In genomic region chr11:22911831-22912230, GRCm38 (mm10) we compare ENCODE assay signal across 25 mouse cellular contexts. TPM values are rescaled to one million over a fixed set of nuclear protein-coding genes. Genes with fewer than 3 reads are reported as not detected.
DNase-seq lines count a peak whose midpoint lies in the region; ATAC-seq and TF ChIP-seq lines count a peak whose summit lies in the region.
"Had no signal": no experiment of that assay in that cellular context is flagged by ENCODE, and none has a peak within 500 bp of the region (broad histone marks: within the 10 kb centered on the region; RNA-seq: fewer than 3 reads in every experiment).

No protein-coding gene starts in this region.

- no peak overlapping the region for H3K9ac ChIP-seq in heart, adult 2 months (ENCODE audit: low read depth, low read length)
- H3K9ac ChIP-seq in heart, embryonic 12.5 days: no peak overlapping the region
- H3K9ac ChIP-seq in heart, embryonic 15.5 days: no peak overlapping the region
- no peak overlapping the region for H3K9ac ChIP-seq in kidney, embryonic 16.5 days (replicated peaks; ENCODE audit: low read length)
- H3K9ac ChIP-seq: kidney, embryonic 15.5 days; limb, embryonic 13.5 days; lung, embryonic 15.5 days; midbrain, embryonic 12.5 days; neural tube, embryonic 12.5 days had no signal

- peak in 1 of 2 experiments; percentile 21 for DNase-seq in heart, adult 2 months
- no peak for DNase-seq in heart, postnatal 14 days
- no peak for DNase-seq in gastrocnemius, postnatal 14 days
- DNase-seq: adrenal gland, adult 2 months; B cell, adult 2 months; cerebellum, adult 9-10 months; gastrocnemius, adult 2 months; kidney, adult 18-20 months; kidney, postnatal 4 days; right cerebral cortex, adult 18-20 months; spleen, adult 18-20 months; thymus, postnatal 4 days had no signal

- no peak for TF ChIP-seq EP300 in heart, adult 2 months (IDR thresholded peaks at IDR 0.05; ENCODE audit: insufficient read depth, low read depth, low read length)

- peaks cover 5% of the 10 kb centered on the region; the same call in 1 of the 2 replicates for H3K36me3 ChIP-seq in heart, adult 2 months (ENCODE audit: control insufficient read depth, insufficient read depth, low read length)
- H3K36me3 ChIP-seq in heart, embryonic 12.5 days: no peaks in the 10 kb centered on the region
- H3K36me3 ChIP-seq in heart, embryonic 15.5 days: no peaks in the 10 kb centered on the region
- H3K36me3 ChIP-seq in kidney, embryonic 16.5 days (ENCODE audit: insufficient read depth, low read length): no peaks in the 10 kb centered on the region
- H3K36me3 ChIP-seq: kidney, embryonic 15.5 days; limb, embryonic 13.5 days; lung, embryonic 15.5 days; midbrain, embryonic 12.5 days; neural tube, embryonic 12.5 days had no signal

- no peaks in the 10 kb centered on the region for H3K9me3 ChIP-seq in heart, embryonic 12.5 days (replicated peaks)
- H3K9me3 ChIP-seq in heart, embryonic 15.5 days (replicated peaks): no peaks in the 10 kb centered on the region
- H3K9me3 ChIP-seq in kidney, embryonic 16.5 days (ENCODE audit: low read length): no peaks in the 10 kb centered on the region
- H3K9me3 ChIP-seq: kidney, embryonic 15.5 days; limb, embryonic 13.5 days; lung, embryonic 15.5 days; midbrain, embryonic 12.5 days; neural tube, embryonic 12.5 days had no signal

- H3K4me2 ChIP-seq in heart, embryonic 12.5 days: peak overlapping the region; percentile 6; the same call in 1 of the 2 replicates
- no peak overlapping the region for H3K4me2 ChIP-seq in heart, embryonic 15.5 days
- no peak overlapping the region for H3K4me2 ChIP-seq in kidney, embryonic 16.5 days (replicated peaks; ENCODE audit: low read depth, low read length)
- H3K4me2 ChIP-seq: kidney, embryonic 15.5 days; limb, embryonic 13.5 days; liver, embryonic 11.5 days; lung, embryonic 15.5 days; midbrain, embryonic 12.5 days; neural tube, embryonic 12.5 days had no signal

- H3K79me2 ChIP-seq in heart, adult 2 months (replicated peaks; ENCODE audit: control insufficient read depth, insufficient read depth, low read length): 0 out of 2 replicates have a peak, but pooled peaks cover 1% of the 10 kb centered on the region

- WGBS in heart, adult 2 months: 62% methylated on average over 7 of the region's 7 CpGs
- 53% methylated on average over 7 of the region's 7 CpGs for WGBS in heart, embryonic 12.5 days
- WGBS in heart, embryonic 15.5 days: 46% methylated on average over 7 of the region's 7 CpGs
- WGBS in kidney, embryonic 16.5 days: 88% methylated on average over 7 of the region's 7 CpGs

- H3K4me1 ChIP-seq in heart, adult 2 months (ENCODE audit: control insufficient read depth, insufficient read depth, low read length): peaks cover 5% of the 10 kb centered on the region
- peaks cover 17% of the 10 kb centered on the region for H3K4me1 ChIP-seq in heart, embryonic 12.5 days (replicated peaks)
- H3K4me1 ChIP-seq in heart, embryonic 15.5 days (replicated peaks): peaks cover 12% of the 10 kb centered on the region
- H3K4me1 ChIP-seq in kidney, embryonic 16.5 days (ENCODE audit: insufficient read depth, low read length): no peaks in the 10 kb centered on the region
- H3K4me1 ChIP-seq: kidney, embryonic 15.5 days; lung, embryonic 15.5 days; midbrain, embryonic 12.5 days; neural tube, embryonic 12.5 days had no signal

- H3K27me3 ChIP-seq in heart, adult 2 months (ENCODE audit: control insufficient read depth, insufficient read depth, low read length): no peaks in the 10 kb centered on the region
- no peaks in the 10 kb centered on the region for H3K27me3 ChIP-seq in heart, embryonic 12.5 days (replicated peaks)
- H3K27me3 ChIP-seq in heart, embryonic 15.5 days: no peaks in the 10 kb centered on the region
- no peaks in the 10 kb centered on the region for H3K27me3 ChIP-seq in kidney, embryonic 16.5 days (ENCODE audit: insufficient read depth, low read length)
- H3K27me3 ChIP-seq: kidney, embryonic 15.5 days; limb, embryonic 13.5 days; lung, embryonic 15.5 days; midbrain, embryonic 12.5 days; neural tube, embryonic 12.5 days had no signal

- peak overlapping the region; percentile 20 for H3K27ac ChIP-seq in heart, adult 2 months
- no peak overlapping the region for H3K27ac ChIP-seq in heart, embryonic 12.5 days (ENCODE audit: poor library complexity, severe bottlenecking)
- H3K27ac ChIP-seq in heart, embryonic 15.5 days: peak overlapping the region; percentile 35
- H3K27ac ChIP-seq in kidney, embryonic 16.5 days (ENCODE audit: low read length): no peak overlapping the region
- H3K27ac ChIP-seq: gastrocnemius, adult 2 months; kidney, embryonic 15.5 days; limb, embryonic 13.5 days; lung, embryonic 15.5 days; midbrain, embryonic 12.5 days; neural tube, embryonic 12.5 days had no signal

- TF ChIP-seq CTCF in heart, adult 2 months (IDR thresholded peaks at IDR 0.05): no peak

- no peak overlapping the region for H3K4me3 ChIP-seq in heart, adult 2 months
- no peak overlapping the region for H3K4me3 ChIP-seq in heart, embryonic 12.5 days
- no peak overlapping the region for H3K4me3 ChIP-seq in heart, embryonic 15.5 days
- no peak overlapping the region for H3K4me3 ChIP-seq in kidney, embryonic 16.5 days (ENCODE audit: low read length)
- H3K4me3 ChIP-seq: erythroblast, embryonic 14.5 days; gastrocnemius, adult 2 months; kidney, embryonic 15.5 days; limb, embryonic 13.5 days; lung, embryonic 15.5 days; midbrain, embryonic 12.5 days; myocyte; neural tube, embryonic 12.5 days had no signal

- no peak for ATAC-seq in heart, embryonic 12.5 days (ENCODE audit: insufficient number of reproducible peaks, low FRiP score)
- 0 out of 2 replicates have a peak, but pooled peaks have one; percentile 39 for ATAC-seq in heart, embryonic 15.5 days (replicated peaks; ENCODE audit: insufficient number of reproducible peaks, insufficient read depth, low FRiP score, low read depth)
- no peak for ATAC-seq in kidney, embryonic 16.5 days (ENCODE audit: low FRiP score, low TSS enrichment)
- ATAC-seq: forebrain, embryonic 16.5 days; hindbrain, embryonic 16.5 days had no signal

- no peak for TF ChIP-seq POLR2A in heart, adult 2 months (IDR thresholded peaks at IDR 0.05; ENCODE audit: insufficient read depth, low read depth, low read length)

- intact Hi-C loops in heart, adult 2 months (cut with DNase I): no loop called here
- intact Hi-C loops in heart, postnatal 14 days (cut with DNase I): no loop called here
- intact Hi-C loops in gastrocnemius, postnatal 14 days (cut with DNase I; ENCODE audit: low total_unique reads): no loop called here

RNA-seq across cellular contexts. Expression of gene B3gnt2, which starts 51.1 kb away (rescaled TPM):
- 1 to 10 TPM; 3.5 to 6.2 TPM for total RNA-seq in heart, adult 2 months (2021)
- polyA plus RNA-seq in heart, adult 2 months (2012; rRNA removed): 5.7 and 7.1 TPM in 2 replicates
- total RNA-seq in heart, postnatal 14 days (2021): 10 to 100 TPM in 1 of 2 experiments, 1 to 10 TPM in 1; 6.9 to 12.0 TPM
- polyA plus RNA-seq in heart, embryonic 12.5 days (2016; fragmentation: Nextera tagmentation; extraction: Ambion mirVana): 3.3 and 5.3 TPM in 2 replicates
- polyA plus RNA-seq in heart, embryonic 15.5 days (2015; fragmentation: Nextera tagmentation; extraction: Ambion mirVana): 6.5 and 6.9 TPM in 2 replicates
- total RNA-seq in gastrocnemius, postnatal 14 days (2021): 1 to 10 TPM; 4.4 to 5.7 TPM
- 8.2 and 13.2 TPM in 2 replicates for polyA plus RNA-seq in kidney, embryonic 16.5 days (2015; fragmentation: Nextera tagmentation; extraction: Ambion mirVana)

RNA-seq across cellular contexts. Expression of gene Zrsr1, which starts 60.0 kb away (rescaled TPM):
- total RNA-seq in heart, adult 2 months (2021): 10 to 100 TPM; 15.1 to 22.0 TPM
- 4.6 and 7.2 TPM in 2 replicates for polyA plus RNA-seq in heart, adult 2 months (2012; rRNA removed)
- total RNA-seq in heart, postnatal 14 days (2021): 10 to 100 TPM; 10.2 to 11.6 TPM
- 2.3 and 3.2 TPM in 2 replicates for polyA plus RNA-seq in heart, embryonic 12.5 days (2016; fragmentation: Nextera tagmentation; extraction: Ambion mirVana)
- 2.4 and 2.7 TPM in 2 replicates for polyA plus RNA-seq in heart, embryonic 15.5 days (2015; fragmentation: Nextera tagmentation; extraction: Ambion mirVana)
- total RNA-seq in gastrocnemius, postnatal 14 days (2021): 10 to 100 TPM in 1 of 2 experiments, 1 to 10 TPM in 1; 8.8 to 10.5 TPM
- polyA plus RNA-seq in kidney, embryonic 16.5 days (2015; fragmentation: Nextera tagmentation; extraction: Ambion mirVana): 3.7 and 3.8 TPM in 2 replicates

Comparison
In these comparisons a context has a peak if more than half of its experiments do, and no peak if none do; other contexts are left out.
1. H3K27ac ChIP-seq: peak in heart, adult 2 months (single experiment) and heart, embryonic 15.5 days (single experiment); none in heart, embryonic 12.5 days (single experiment) and kidney, embryonic 16.5 days (single experiment).